Mouse (Mus musculus): ENCODE data around the gene Itpr2. TPM values are rescaled to one million over a fixed set of nuclear protein-coding genes. Genes with fewer than 3 reads are reported as not detected.

Gene Itpr2
- polyA plus RNA-seq, 1 experiment from 2014 or later = 5.9 TPM

DNA sequence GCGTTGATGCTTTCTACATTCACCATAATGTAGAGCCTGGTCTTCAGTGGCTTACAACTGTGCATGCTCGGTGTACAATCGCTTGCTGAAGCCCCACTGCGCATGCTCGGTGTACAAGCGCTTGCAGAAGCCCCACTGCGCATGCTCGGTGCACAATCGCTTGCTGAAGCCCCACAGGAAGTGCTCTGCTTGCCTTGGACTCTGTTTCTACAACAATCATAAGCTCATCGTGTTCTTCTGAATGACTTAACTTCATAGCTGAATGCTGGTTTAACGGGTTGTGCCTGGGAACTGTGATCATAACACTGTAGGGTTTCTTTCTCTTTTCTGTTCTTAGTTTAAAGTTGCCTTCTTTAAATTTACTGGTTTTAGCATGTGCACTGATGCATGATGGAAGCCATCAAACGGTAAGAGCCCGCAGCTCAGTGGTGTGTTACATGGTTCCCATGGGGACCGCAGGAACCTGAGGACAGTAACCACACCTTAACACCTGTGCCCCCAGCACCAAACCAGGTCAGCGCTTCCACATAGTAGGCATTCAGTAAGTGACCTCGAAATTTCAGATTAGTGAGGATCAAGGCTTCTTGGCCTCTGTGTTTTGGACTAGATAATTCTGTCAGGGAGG is 90.5 kb downstream of the Itpr2 start:
- Histone ChIP-seq H3K4me3 (ENCODE audit: low read depth, low read length) (no peak overlapping the region), H3K4me1 (replicated peaks; ENCODE audit: control insufficient read depth, insufficient read depth, low read length) (no peaks in the 10 kb centered on the region), H3K27me3 (ENCODE audit: control insufficient read depth, insufficient read depth, low read length) (no peaks in the 10 kb centered on the region), H3K27ac (ENCODE audit: low read depth, low read length) (no peak overlapping the region), H3K36me3 (ENCODE audit: control insufficient read depth, insufficient read depth, low read length) (no peaks in the 10 kb centered on the region), H3K9ac (ENCODE audit: low read depth, low read length) (no peak overlapping the region), H3K4me2 (replicated peaks; ENCODE audit: low read depth, low read length) (no peak overlapping the region), H3K9me3 (ENCODE audit: control insufficient read depth, low read length) (no peaks in the 10 kb centered on the region)
- ATAC-seq (ENCODE audit: low FRiP score) (no peak), DNase-seq (ENCODE audit: low spot score) (no peak)
- whole genome bisulfite sequencing = 89% methylated on average over 16 of the region's 16 CpGs

DNA sequence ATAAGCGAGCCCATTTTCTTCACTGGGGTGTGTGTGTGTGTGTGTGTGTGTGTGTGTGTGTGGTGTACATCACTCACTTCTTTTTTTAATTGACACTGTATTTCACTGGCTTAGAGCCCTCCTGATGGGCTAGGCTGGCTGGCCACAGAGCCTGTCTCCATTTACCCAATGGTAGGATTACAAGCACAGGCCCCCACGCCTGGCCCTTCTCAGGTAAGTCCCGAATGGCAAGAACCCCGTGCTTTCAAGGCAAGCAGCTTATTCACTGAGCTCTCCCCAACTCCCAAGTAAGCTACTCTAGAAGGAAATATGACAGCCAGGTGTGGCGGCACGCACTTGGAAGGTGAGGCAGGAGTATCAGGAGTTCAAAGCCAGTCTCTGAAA is 91.6 kb downstream of the Itpr2 start:
- ATAC-seq (ENCODE audit: low FRiP score) (no peak; the same call in 1 of the 2 replicates), DNase-seq (ENCODE audit: low spot score) (no peak)
- WGBS = 68% methylated on average over 6 of the region's 6 CpGs
- Histone ChIP-seq H3K9ac (ENCODE audit: low read depth, low read length) (no peak overlapping the region), H3K27me3 (ENCODE audit: control insufficient read depth, insufficient read depth, low read length) (no peaks in the 10 kb centered on the region), H3K9me3 (ENCODE audit: control insufficient read depth, low read length) (no peaks in the 10 kb centered on the region), H3K4me1 (replicated peaks; ENCODE audit: control insufficient read depth, insufficient read depth, low read length) (no peaks in the 10 kb centered on the region), H3K27ac (ENCODE audit: low read depth, low read length) (no peak overlapping the region), H3K36me3 (ENCODE audit: control insufficient read depth, insufficient read depth, low read length) (no peaks in the 10 kb centered on the region), H3K4me2 (replicated peaks; ENCODE audit: low read depth, low read length) (no peak overlapping the region), H3K4me3 (ENCODE audit: low read depth, low read length) (no peak overlapping the region)

DNA sequence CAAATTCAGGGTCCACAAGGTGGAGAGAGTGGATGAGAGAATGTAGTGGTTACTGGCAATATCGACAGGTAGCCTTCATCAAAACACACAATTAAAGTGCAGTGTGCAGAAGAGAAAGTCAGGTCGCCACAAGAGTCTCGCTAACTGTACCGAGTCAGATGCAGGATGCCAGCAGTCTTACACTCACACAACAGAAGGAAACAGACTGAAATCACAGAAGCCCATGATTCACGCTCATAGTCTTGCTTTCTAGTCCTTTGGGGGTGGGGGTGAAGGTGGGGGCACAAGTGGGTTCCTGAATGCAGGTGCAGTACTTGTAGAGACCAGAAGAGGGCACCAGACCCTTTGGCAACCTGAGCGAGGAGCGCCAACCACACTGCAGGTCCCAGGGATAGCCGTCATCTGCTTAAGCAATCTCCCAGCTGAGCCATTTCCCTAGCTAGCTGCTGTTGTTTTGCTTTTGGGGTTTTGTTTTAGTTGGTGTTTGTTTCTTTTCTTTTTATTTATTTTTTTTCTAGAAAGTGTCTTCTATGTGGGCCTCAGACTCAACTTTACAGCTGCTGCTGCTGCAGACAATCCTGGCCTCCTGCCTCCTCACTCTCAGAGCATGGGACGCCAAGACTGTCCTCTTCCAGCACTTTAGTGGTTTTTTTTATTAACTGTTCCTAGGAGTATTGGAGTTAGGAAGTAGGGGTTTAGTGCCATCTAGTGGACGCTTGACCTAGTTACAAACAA is 92.2 kb downstream of the Itpr2 start:
- WGBS = 23% methylated on average over 10 of the region's 10 CpGs
- ATAC-seq (ENCODE audit: low FRiP score) = peak; percentile 73

DNA sequence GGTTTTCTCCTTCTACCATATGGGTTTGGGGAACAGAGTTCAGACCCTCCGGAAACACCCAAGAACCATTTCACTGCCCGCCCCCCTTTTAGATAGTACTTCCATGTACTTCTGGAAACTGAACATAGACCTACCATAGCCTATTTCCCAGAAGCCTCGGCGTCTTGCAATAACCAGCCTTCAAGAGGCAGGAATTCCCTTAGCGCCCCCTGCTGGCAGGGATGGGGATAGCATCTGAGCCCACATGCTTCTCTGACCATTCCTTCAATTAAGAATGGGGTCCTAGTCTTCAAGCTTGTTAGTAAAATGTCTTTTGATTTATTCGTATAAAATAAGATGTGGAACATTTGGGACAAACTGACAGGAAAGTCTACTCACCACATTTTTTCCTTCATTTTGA is 96.6 kb downstream of the Itpr2 start:
- Histone ChIP-seq H3K4me1 (replicated peaks; ENCODE audit: control insufficient read depth, insufficient read depth, low read length) (no peaks in the 10 kb centered on the region), H3K4me2 (replicated peaks; ENCODE audit: low read depth, low read length) (no peak overlapping the region), H3K9ac (ENCODE audit: low read depth, low read length) (no peak overlapping the region), H3K9me3 (ENCODE audit: control insufficient read depth, low read length) (no peaks in the 10 kb centered on the region), H3K27ac (ENCODE audit: low read depth, low read length) (no peak overlapping the region), H3K27me3 (ENCODE audit: control insufficient read depth, insufficient read depth, low read length) (no peaks in the 10 kb centered on the region), H3K36me3 (ENCODE audit: control insufficient read depth, insufficient read depth, low read length) (no peaks in the 10 kb centered on the region), H3K4me3 (ENCODE audit: low read depth, low read length) (no peak overlapping the region)
- 50% methylated on average over 6 of the region's 6 CpGs for WGBS
- DNase-seq (ENCODE audit: low spot score) = peak; percentile 77
- ATAC-seq (ENCODE audit: low FRiP score) = no peak

More for the DNA sequence above, 92.2 kb downstream of the Itpr2 start:
- Histone ChIP-seq H3K4me3 (ENCODE audit: low read depth, low read length) (no peak overlapping the region), H3K4me1 (replicated peaks; ENCODE audit: control insufficient read depth, insufficient read depth, low read length) (no peaks in the 10 kb centered on the region), H3K27me3 (ENCODE audit: control insufficient read depth, insufficient read depth, low read length) (no peaks in the 10 kb centered on the region), H3K36me3 (ENCODE audit: control insufficient read depth, insufficient read depth, low read length) (no peaks in the 10 kb centered on the region), H3K27ac (ENCODE audit: low read depth, low read length) (no peak overlapping the region), H3K9ac (ENCODE audit: low read depth, low read length) (no peak overlapping the region), H3K9me3 (ENCODE audit: control insufficient read depth, low read length) (no peaks in the 10 kb centered on the region), H3K4me2 (replicated peaks; ENCODE audit: low read depth, low read length) (no peak overlapping the region)
- peak; percentile 85 for DNase-seq (ENCODE audit: low spot score)

DNA sequence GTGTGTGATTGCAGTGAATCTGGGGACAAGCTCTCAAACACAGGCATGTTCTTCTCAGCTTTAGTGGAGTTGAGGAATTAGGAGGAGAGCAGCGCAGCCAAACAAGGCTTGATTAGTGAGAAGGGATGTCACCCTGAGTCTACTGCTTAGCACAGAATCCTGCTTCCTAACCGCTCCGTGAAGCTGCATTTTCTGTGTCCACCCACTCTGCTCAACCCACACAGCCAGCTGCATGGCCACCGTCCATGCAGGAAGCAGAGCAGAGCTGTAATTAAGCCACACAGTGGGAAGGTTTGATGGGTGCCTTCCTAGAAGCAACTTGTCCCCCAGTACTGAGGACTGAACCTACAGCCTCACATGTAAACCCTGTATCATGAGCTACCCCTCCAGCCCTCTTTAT is 97.1 kb downstream of the Itpr2 start:
- H3K9ac ChIP-seq (ENCODE audit: low read depth, low read length) = no peak overlapping the region
- no peaks in the 10 kb centered on the region for H3K36me3 ChIP-seq (ENCODE audit: control insufficient read depth, insufficient read depth, low read length)
- DNase-seq (ENCODE audit: low spot score) (no peak), ATAC-seq (ENCODE audit: low FRiP score) (no peak)
- no peaks in the 10 kb centered on the region for H3K27me3 ChIP-seq (ENCODE audit: control insufficient read depth, insufficient read depth, low read length)
- H3K4me2 ChIP-seq (replicated peaks; ENCODE audit: low read depth, low read length) = no peak overlapping the region
- 88% methylated on average over 4 of the region's 4 CpGs for WGBS
- H3K4me1 ChIP-seq (replicated peaks; ENCODE audit: control insufficient read depth, insufficient read depth, low read length) = no peaks in the 10 kb centered on the region
- no peak overlapping the region for H3K27ac ChIP-seq (ENCODE audit: low read depth, low read length)
- no peak overlapping the region for H3K4me3 ChIP-seq (ENCODE audit: low read depth, low read length)
- no peaks in the 10 kb centered on the region for H3K9me3 ChIP-seq (ENCODE audit: control insufficient read depth, low read length)

DNA sequence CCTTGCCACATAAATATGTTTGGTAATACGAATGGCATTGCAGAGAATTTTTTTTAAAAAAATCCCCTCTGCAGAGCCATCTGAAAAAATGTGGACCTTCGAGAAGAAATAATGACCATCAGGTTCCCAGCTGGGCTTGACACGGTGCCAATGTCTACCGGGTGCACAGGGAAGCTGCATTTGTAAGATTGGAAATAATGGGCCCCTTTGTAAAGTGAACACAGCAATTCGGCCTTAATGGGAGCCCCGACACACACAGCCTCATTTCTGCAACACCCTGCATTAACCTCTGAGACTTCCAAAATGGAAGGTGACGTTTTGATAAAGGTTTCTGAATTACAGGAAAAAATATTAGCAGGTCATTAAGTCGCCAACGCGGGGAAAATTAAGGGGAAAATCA is 97.9 kb downstream of the Itpr2 start:
- WGBS = 64% methylated on average over 10 of the region's 10 CpGs
- Histone ChIP-seq H3K27me3 (ENCODE audit: control insufficient read depth, insufficient read depth, low read length) (no peaks in the 10 kb centered on the region), H3K27ac (ENCODE audit: low read depth, low read length) (no peak overlapping the region), H3K4me3 (ENCODE audit: low read depth, low read length) (no peak overlapping the region), H3K36me3 (ENCODE audit: control insufficient read depth, insufficient read depth, low read length) (no peaks in the 10 kb centered on the region), H3K4me1 (replicated peaks; ENCODE audit: control insufficient read depth, insufficient read depth, low read length) (no peaks in the 10 kb centered on the region), H3K9ac (ENCODE audit: low read depth, low read length) (no peak overlapping the region), H3K4me2 (replicated peaks; ENCODE audit: low read depth, low read length) (no peak overlapping the region), H3K9me3 (ENCODE audit: control insufficient read depth, low read length) (no peaks in the 10 kb centered on the region)
- DNase-seq (ENCODE audit: low spot score) = no peak
- no peak for ATAC-seq (ENCODE audit: low FRiP score)

DNA sequence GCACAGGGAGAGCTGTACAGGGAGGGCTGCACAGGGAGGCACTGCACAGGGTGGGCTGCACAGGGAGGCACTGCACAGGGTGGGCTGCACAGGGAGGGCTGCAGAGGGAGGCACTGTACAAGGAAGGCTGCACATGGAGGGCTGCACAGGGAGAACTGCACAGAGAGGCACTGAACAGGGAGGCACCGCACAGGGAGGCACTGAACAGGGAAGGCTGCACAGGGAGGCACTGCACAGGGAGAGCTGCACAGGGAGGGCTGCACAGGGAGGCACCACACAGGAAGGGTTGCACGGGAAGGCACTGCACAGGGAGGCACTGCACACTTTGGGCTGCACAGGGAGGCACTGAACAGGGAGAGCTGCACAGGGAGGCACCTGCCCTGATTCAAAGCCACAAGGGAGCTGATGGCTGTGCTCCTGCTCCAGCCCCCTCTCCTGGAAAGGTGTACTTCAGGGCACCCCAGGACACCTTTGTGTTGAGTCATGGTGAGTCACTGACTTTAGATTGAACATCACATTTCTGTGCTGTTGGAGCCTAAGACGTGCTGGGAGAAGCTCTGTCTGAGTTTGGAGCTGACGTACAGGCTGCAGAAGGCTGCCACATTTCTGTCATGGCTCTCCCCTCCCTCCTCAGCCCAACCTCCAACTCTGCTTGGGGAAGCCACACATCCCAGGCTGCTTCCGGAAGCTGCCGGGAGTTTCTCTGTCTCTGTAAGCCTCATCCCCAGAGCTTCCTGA is 98.9 kb downstream of the Itpr2 start:
- Histone ChIP-seq H3K27ac (ENCODE audit: low read depth, low read length) (no peak overlapping the region), H3K4me1 (replicated peaks; ENCODE audit: control insufficient read depth, insufficient read depth, low read length) (no peaks in the 10 kb centered on the region), H3K4me2 (replicated peaks; ENCODE audit: low read depth, low read length) (no peak overlapping the region), H3K36me3 (ENCODE audit: control insufficient read depth, insufficient read depth, low read length) (no peaks in the 10 kb centered on the region), H3K9ac (ENCODE audit: low read depth, low read length) (no peak overlapping the region), H3K9me3 (ENCODE audit: control insufficient read depth, low read length) (no peaks in the 10 kb centered on the region), H3K27me3 (ENCODE audit: control insufficient read depth, insufficient read depth, low read length) (no peaks in the 10 kb centered on the region), H3K4me3 (ENCODE audit: low read depth, low read length) (no peak overlapping the region)
- ATAC-seq (ENCODE audit: low FRiP score) (no peak), DNase-seq (ENCODE audit: low spot score) (no peak)
- WGBS = 63% methylated on average over 6 of the region's 6 CpGs

DNA sequence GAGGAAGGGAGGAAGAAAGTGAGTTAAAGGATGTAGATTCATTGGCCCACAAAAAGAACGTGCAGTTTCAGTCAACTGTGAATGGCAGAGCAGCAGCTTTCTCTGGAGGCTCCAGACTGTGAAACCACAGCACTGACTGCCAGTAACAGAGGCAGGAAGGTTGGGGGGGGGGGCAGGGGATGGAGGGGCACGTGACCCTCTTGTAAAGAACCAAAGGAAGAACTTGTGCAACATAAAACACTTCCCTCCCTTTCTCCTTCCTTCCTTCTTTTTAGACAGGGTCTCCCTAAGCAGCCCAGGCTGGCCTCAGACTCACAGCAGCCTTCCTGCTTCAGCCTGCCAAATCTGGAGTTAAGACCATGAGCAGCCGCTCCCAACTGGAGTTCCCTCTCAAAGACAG is 104.2 kb downstream of the Itpr2 start:
- Histone ChIP-seq H3K4me1 (replicated peaks; ENCODE audit: control insufficient read depth, insufficient read depth, low read length) (no peaks in the 10 kb centered on the region), H3K27me3 (ENCODE audit: control insufficient read depth, insufficient read depth, low read length) (no peaks in the 10 kb centered on the region), H3K9ac (ENCODE audit: low read depth, low read length) (no peak overlapping the region), H3K4me3 (ENCODE audit: low read depth, low read length) (no peak overlapping the region), H3K9me3 (ENCODE audit: control insufficient read depth, low read length) (no peaks in the 10 kb centered on the region), H3K4me2 (replicated peaks; ENCODE audit: low read depth, low read length) (no peak overlapping the region), H3K36me3 (ENCODE audit: control insufficient read depth, insufficient read depth, low read length) (no peaks in the 10 kb centered on the region), H3K27ac (ENCODE audit: low read depth, low read length) (no peak overlapping the region)
- ATAC-seq (ENCODE audit: low FRiP score) = no peak
- DNase-seq (ENCODE audit: low spot score) = no peak
- WGBS = 67% methylated on average over 3 of the region's 3 CpGs

Measured in hindbrain, embryonic 11.5 days (tissue).